In the genomic region with DNA sequence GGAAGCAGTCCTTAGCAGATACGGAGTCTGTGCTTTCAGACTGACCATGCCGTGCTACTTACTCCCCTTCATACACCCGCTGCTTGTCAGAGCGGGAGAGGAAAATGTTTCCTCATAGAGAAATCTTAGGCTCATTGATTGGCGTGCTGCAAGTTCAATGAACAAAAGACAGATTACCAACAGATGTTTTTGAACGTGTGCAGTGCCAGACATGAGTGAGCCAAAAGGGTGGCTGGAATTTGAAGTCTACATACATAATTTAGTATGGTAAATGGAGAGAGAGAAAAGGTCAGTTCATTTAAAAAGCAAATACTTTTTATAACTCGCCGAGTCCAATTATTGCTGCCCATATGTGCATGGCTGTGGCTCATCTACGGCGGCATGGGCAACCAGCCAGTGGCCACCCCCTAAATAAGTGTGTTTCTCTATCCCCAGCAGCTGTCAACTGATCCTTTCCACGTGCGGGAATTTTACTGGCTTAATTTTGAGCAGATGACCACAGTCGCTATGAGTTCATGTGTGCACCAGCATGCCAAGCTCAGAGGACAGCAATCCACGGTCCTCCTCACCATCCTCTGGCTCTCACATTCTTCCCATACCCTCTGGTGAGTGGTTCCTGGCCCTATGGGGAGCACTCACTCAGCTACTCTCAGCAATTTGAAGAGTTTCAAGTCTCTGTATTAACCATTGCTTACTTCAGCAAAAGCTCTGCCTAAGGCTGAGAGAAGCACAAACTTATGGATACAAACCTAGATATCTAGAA, we compare ENCODE assay signal across 12 mouse cellular contexts.
A peak's percentile ranks its signal among the peaks of the same experiment; 100 is the strongest.
DNase-seq lines count a peak whose midpoint lies in the region; ATAC-seq and TF ChIP-seq lines count a peak whose summit lies in the region.
"Had no signal": no experiment of that assay in that cellular context is flagged by ENCODE, and none has a peak within 500 bp of the region (broad histone marks: within the 10 kb centered on the region; RNA-seq: fewer than 3 reads in every experiment).

No protein-coding gene starts in this region.

- no peaks in the 10 kb centered on the region for H3K27me3 ChIP-seq in forebrain, embryonic 13.5 days
- no peaks in the 10 kb centered on the region for H3K27me3 ChIP-seq in limb, embryonic 12.5 days
- no peaks in the 10 kb centered on the region for H3K27me3 ChIP-seq in midbrain, embryonic 14.5 days (ENCODE audit: control insufficient read depth, insufficient read depth, low read length)
- H3K27me3 ChIP-seq: CH12.LX had no signal

- no peak overlapping the region for H3K4me2 ChIP-seq in forebrain, embryonic 13.5 days
- H3K4me2 ChIP-seq in limb, embryonic 12.5 days = peak overlapping the region; percentile 19; the same call in 1 of the 2 replicates
- H3K4me2 ChIP-seq in midbrain, embryonic 14.5 days (ENCODE audit: low read length) = peak overlapping the region; percentile 30

- WGBS in forebrain, embryonic 13.5 days = 36% methylated on average over 14 of the region's 14 CpGs
- WGBS in limb, embryonic 12.5 days = 20% methylated on average over 14 of the region's 14 CpGs
- WGBS in midbrain, embryonic 14.5 days = 34% methylated on average over 14 of the region's 14 CpGs

- peak overlapping the region; percentile 41; the same call in 1 of the 2 replicates for H3K27ac ChIP-seq in layer of hippocampus, adult 2 months
- H3K27ac ChIP-seq in forebrain, embryonic 13.5 days = no peak overlapping the region
- peak overlapping the region; percentile 14; the same call in 1 of the 2 replicates for H3K27ac ChIP-seq in limb, embryonic 12.5 days
- H3K27ac ChIP-seq in midbrain, embryonic 14.5 days (replicated peaks; ENCODE audit: low read depth, low read length) = no peak overlapping the region

- ATAC-seq in forebrain, embryonic 13.5 days = peak; percentile 83
- ATAC-seq in limb, embryonic 12.5 days (ENCODE audit: insufficient number of reproducible peaks, insufficient read depth, low FRiP score, low TSS enrichment, low read depth) = peak; percentile 91
- ATAC-seq in midbrain, embryonic 14.5 days (ENCODE audit: low FRiP score, low TSS enrichment) = peak; percentile 80; the same call in 1 of the 2 replicates
- ATAC-seq in monocyte, adult 5-6 weeks (replicated peaks; ENCODE audit: insufficient number of reproducible peaks, low FRiP score, low TSS enrichment, poor library complexity, severe bottlenecking) = no peak
- ATAC-seq: activated CD4-positive, CD25-positive, alpha-beta regulatory T cell, adult 4 months had no signal

- no peak overlapping the region for H3K4me3 ChIP-seq in layer of hippocampus, adult 2 months
- no peak overlapping the region for H3K4me3 ChIP-seq in forebrain, embryonic 13.5 days
- no peak overlapping the region for H3K4me3 ChIP-seq in limb, embryonic 12.5 days (replicated peaks)
- no peak overlapping the region for H3K4me3 ChIP-seq in midbrain, embryonic 14.5 days (replicated peaks; ENCODE audit: low read depth, low read length)

- no peaks in the 10 kb centered on the region for H3K36me3 ChIP-seq in forebrain, embryonic 13.5 days (ENCODE audit: poor library complexity, severe bottlenecking)
- H3K36me3 ChIP-seq in limb, embryonic 12.5 days = no peaks in the 10 kb centered on the region
- H3K36me3 ChIP-seq in midbrain, embryonic 14.5 days (ENCODE audit: control insufficient read depth, insufficient read depth, low read length) = no peaks in the 10 kb centered on the region

- DNase-seq in layer of hippocampus, adult 2 months (ENCODE audit: low spot score in 2 of 2) = peak in 1 of 2 experiments; percentile 26
- DNase-seq in layer of hippocampus, postnatal 25 days (ENCODE audit: extremely low spot score in 1 of 2, low spot score in 1 of 2) = no peak
- DNase-seq in midbrain, embryonic 14.5 days = peak; percentile 45
- DNase-seq in adrenal gland, adult 18-20 months (ENCODE audit: low spot score in 2 of 2) = no peak
- DNase-seq in kidney, adult 11 months = no peak
- DNase-seq: cerebellum, postnatal 36 days; heart, postnatal 4 days had no signal

- peaks cover 9% of the 10 kb centered on the region for H3K4me1 ChIP-seq in forebrain, embryonic 13.5 days
- peaks cover 9% of the 10 kb centered on the region for H3K4me1 ChIP-seq in limb, embryonic 12.5 days (replicated peaks)
- no peaks in the 10 kb centered on the region for H3K4me1 ChIP-seq in midbrain, embryonic 14.5 days (ENCODE audit: control insufficient read depth, insufficient read depth, low read length)

- no peaks in the 10 kb centered on the region for H3K9me3 ChIP-seq in forebrain, embryonic 13.5 days (replicated peaks)
- H3K9me3 ChIP-seq in limb, embryonic 12.5 days = no peaks in the 10 kb centered on the region
- no peaks in the 10 kb centered on the region for H3K9me3 ChIP-seq in midbrain, embryonic 14.5 days (ENCODE audit: control insufficient read depth, low read length)

- no peak for TF ChIP-seq CTCF in layer of hippocampus, adult 2 months (conservative IDR thresholded peaks at IDR 0.05)

- no peak overlapping the region for H3K9ac ChIP-seq in forebrain, embryonic 13.5 days
- H3K9ac ChIP-seq in limb, embryonic 12.5 days (replicated peaks) = no peak overlapping the region
- no peak overlapping the region for H3K9ac ChIP-seq in midbrain, embryonic 14.5 days (replicated peaks; ENCODE audit: low read length)

Comparison
In these comparisons a context has a peak if more than half of its experiments do, and no peak if none do; other contexts are left out.
1. H3K27ac ChIP-seq: peak in layer of hippocampus, adult 2 months (single experiment) and limb, embryonic 12.5 days (single experiment); none in forebrain, embryonic 13.5 days (single experiment) and midbrain, embryonic 14.5 days (single experiment).